Mouse (Mus musculus) CD4-positive, CD25-positive, alpha-beta regulatory T cell, adult 2 months (primary cell): ENCODE results near the gene Foxo1.
A peak's percentile ranks its signal among the peaks of the same experiment; 100 is the strongest.

ENCODE experiments used
- DNase-seq: peaks from one replicate; pipeline ENCODE4 v3.0.0-alpha.2; 2012; ENCODE audit warnings: low read depth, low spot score

Foxo1 gene

DNA sequence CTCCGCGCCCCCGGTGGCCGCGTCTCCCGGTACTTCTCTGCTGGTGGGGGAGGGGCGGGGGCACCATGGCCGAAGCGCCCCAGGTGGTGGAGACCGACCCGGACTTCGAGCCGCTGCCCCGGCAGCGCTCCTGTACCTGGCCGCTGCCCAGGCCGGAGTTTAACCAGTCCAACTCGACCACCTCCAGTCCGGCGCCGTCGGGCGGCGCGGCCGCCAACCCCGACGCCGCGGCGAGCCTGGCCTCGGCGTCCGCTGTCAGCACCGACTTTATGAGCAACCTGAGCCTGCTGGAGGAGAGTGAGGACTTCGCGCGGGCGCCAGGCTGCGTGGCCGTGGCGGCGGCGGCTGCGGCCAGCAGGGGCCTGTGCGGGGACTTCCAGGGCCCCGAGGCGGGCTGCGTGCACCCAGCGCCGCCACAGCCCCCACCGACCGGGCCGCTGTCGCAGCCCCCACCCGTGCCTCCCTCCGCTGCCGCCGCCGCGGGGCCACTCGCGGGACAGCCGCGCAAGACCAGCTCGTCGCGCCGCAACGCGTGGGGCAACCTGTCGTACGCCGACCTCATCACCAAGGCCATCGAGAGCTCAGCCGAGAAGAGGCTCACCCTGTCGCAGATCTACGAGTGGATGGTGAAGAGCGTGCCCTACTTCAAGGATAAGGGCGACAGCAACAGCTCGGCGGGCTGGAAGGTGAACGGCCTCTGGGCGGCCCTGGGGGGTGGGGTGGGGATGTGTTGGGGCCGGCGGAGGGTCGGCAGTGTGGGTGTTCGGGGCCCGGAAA, 789 bp downstream of the Foxo1 start:
- peak; percentile 66 for DNase-seq

- peak; percentile 70 for DNase-seq
These were observed 1.6 kb downstream of the Foxo1 start for GRCm38 (mm10) chr3:52269514-52270351.

GRCm38 (mm10) chr3:52270511-52270910, 2.4 kb downstream of the Foxo1 start:
- DNase-seq = peak; percentile 70

DNA sequence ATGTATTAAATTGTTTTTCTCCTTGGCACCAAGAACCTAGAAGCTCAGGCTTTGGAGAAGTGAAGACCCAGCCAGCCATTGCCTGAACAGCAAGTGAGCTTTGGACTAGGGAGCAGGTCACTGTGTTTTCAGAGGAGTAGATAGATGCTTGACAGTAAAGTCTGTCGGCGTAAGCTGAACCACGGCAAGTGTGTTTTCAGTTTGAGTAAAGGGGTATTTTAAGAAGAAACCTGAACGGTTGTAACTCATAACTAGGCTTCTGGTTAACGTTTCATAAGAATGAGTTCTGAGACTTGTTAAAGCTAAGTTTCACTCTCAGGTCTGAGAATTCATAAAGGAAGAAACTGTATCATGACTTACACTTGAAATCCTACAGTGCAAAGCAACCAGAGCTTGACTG, 3.2 kb downstream of the Foxo1 start:
- DNase-seq = peak; percentile 52

- peak; percentile 50 for DNase-seq
These were observed 4.3 kb downstream of the Foxo1 start for GRCm38 (mm10) chr3:52272376-52272865.

DNA sequence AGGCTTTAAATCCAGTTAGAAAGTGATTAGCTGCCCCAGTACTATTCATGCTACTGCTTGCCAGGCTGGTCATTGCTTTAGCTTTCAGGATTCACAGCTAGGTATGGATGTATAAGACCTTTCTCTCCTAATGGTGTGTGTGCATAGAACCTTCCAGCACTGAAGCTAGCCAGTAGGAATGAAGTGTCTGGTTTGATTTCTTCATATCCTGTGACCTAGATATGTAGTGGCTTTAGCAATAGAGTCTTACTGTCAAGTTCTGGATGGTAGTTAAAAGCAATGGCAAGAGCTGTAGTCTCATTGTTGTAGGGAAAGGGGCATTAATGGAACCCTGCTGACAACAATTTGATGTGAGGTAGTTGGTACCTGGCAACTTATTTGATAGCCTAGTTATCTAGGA, 6.3 kb downstream of the Foxo1 start:
- DNase-seq = no peak

DNA sequence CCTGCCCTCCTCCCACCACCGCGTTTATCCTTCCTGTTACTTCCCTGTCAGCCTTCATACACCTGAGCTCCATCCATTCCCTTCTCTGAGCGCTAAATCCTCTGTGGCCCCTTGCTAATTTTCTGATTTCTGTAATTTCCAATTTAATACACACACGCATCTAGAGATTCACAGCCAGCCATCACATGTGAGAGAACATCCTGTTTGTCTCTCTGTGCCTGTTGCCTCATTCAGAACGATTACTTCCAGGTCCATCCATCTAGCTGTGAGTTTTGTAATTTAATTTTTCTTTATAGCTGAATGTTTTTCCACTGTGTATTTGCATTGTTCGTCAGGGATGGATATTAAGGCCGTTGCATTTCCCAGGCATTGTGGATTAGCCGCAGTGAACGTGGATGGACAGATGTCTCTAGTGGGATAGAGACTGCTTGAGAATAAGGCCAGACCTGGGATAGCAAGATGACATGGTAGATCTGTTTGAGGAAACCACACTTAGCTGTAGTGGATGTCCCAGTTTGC, 7.0 kb downstream of the Foxo1 start:
- DNase-seq = peak; percentile 59

GRCm38 (mm10) chr3:52280681-52281080, 12.5 kb downstream of the Foxo1 start:
- DNase-seq = peak; percentile 51

- no peak for DNase-seq
These were observed 13.7 kb downstream of the Foxo1 start for GRCm38 (mm10) chr3:52281882-52282281.

DNA sequence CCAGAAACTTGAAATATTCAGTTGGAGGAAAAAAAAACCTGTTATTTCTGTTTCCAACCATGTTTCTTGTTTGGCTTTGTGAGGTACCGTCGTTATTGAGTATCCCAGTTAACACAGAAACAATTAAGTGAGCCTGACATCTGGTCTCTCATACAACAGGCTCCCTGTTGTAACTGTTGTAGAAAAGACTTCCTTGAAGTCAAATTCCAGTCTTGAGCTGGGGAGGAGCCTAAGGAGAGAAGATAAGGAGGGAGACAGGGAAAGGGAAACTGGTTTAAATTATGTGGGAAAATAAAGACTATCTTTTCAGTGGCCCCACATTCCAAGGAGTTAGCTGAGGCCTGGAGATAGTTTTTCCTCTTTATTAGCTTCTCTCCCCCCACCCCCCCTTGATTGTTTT, 14.2 kb downstream of the Foxo1 start:
- DNase-seq = no peak

DNA sequence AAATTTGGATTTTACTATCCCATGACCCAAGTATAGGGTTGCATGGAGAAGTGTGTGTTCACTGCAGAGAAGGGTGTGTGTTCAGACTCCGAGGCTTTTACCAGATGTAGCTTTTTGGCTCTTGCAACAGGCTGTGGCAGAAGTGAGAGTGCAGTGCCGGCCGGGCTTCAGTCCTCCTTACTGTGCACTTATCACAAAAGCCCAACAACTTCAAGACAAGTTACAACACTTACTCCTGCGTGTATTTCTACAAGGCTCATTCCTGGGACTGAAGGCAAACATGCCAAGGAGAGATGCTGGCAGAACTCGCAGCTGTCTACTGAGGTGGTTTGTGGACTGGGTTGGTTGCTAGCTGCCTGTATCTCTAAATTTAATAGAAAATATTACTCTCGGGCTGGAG, 15.4 kb downstream of the Foxo1 start:
- no peak for DNase-seq

DNA sequence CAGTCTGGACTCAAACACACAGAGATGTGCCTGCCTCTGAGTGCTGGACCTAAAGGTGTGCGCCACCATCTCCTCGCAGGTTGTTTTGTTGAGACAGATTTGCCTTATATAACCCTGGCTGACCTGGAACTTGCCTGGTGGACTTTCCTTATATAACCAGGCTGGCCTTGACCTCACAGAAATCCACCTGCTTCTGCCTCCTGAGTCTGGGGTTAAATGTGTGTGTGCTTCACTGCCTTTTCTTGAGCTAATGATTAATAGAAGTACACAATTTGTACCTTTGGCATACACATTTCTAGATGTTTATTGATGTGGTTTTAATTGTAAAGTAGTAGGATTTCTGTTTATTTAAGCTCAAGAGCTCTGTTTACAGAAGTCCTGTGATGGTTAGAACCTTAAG, 22.7 kb downstream of the Foxo1 start:
- no peak for DNase-seq

GRCm38 (mm10) chr3:52292498-52292897, 24.4 kb downstream of the Foxo1 start:
- no peak for DNase-seq

- no peak for DNase-seq
These were observed 25.8 kb downstream of the Foxo1 start for GRCm38 (mm10) chr3:52293946-52294345.

DNA sequence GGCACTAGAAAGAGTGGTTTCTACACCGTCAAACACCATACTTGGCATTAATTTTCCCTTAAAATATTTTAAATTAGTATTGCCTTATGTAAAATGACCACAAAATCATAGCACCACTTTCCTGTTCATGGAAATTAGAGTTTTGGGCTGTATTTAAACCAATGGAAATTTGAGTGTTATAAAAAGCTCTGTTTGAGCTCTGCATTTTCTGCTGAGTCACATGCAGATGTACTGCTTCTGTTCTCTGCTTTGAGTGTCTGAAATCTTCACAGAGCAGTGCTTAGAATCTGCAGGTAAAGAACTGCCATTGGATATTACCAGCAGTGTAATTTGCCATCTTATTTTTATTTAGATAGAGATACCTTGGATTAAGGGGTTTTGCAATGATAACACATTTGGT, 27.6 kb downstream of the Foxo1 start:
- DNase-seq = no peak

GRCm38 (mm10) chr3:52296224-52296760, 28.2 kb downstream of the Foxo1 start:
- DNase-seq = no peak

DNA sequence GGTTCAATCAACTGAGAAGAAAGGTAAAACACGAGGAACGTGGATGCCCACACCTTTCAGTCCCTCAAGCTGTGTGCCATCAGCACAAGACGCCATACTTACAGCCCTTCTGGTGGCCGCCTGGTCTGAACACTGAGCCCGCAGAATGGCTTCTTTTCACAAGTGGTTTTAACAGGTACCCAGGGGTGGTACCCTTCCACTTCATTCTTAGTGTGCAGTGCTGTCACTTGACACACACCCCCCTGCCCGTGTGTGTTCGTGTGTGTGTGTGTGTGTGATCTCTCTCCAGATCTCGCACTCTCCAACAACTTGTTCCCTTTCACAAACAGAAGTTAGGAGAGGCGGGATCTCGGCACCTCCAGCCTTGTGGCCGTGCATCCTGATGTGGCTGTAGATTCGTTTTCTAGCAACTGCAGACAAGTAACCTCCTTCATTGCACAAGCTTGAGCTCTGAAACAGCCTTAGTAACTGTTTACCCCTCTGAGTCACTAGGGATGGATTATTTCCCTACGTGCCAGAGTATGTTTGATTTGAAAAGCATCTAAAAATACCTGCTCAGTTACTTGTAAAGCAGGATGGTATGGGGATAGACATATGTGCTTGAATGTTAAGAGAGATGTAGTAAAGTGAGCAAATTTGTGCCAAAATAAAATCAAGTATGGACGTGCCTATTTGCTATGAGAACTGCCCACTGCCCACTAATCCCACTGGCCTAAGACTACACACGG, 29.3 kb downstream of the Foxo1 start:
- DNase-seq = no peak

GRCm38 (mm10) chr3:52298683-52299082, 30.5 kb downstream of the Foxo1 start:
- DNase-seq = peak; percentile 77

- DNase-seq = peak; percentile 65
These were observed 31.2 kb downstream of the Foxo1 start for GRCm38 (mm10) chr3:52299376-52299775.

DNA sequence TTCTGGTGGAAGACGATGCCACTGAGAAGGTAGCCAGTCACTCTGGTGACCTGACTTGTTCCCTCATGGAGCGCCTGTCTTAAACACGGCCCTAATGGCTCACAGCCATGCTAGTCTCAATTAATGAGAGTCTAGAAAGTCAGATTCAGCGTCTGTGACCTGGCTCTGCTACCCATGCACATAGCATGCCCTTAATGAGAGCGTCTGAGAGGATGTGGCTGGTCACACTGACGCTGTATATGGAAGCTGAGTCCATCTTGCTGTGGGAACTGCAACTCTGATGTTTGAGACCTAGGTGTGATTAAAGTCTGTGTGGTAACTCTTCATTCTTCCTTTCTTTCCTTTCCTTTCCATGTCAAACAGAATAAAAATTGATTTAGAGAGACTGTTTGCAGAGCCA, 32.4 kb downstream of the Foxo1 start:
- DNase-seq = peak; percentile 52

DNA sequence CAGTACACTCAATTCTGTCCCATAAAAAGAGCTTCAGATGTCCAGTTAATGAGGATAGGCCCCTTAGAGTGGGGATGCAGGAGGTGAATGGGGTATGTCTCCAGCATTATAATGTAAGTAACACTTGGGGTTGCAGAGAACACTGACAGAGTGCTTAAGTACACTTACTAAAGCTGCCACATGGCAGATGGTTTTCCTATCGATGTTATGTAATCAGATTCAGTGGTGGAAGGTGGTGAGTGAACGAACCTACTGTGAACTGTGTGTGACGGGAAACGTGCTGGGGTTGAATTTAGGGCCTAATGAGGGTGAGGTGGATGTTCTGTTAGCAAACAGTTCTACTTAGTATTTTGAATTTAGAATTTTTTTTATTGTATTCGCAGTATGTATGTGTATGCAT, 35.2 kb downstream of the Foxo1 start:
- no peak for DNase-seq
